Mouse (Mus musculus): ENCODE results near the gene Scgb1b3.

Gene Scgb1b3

GRCm38 (mm10) chr7:31375292-31375691 lies at the start of gene Scgb1b3:
Scgb1b3 (plus strand) TSS chr7:31375592.
- no peak for DNase-seq (ENCODE audit: low spot score in 2 of 2)

- DNase-seq (ENCODE audit: low spot score in 2 of 2) = no peak
Observed at GRCm38 (mm10) chr7:31362022-31362560, 13.3 kb upstream of the Scgb1b3 start, which contains the start of gene Scgb2b3. Scgb2b3 (minus strand) TSS chr7:31362072.
